In genomic region chr15:12204319-12205159, GRCm38 (mm10) we compare ENCODE assay signal across 7 mouse cellular contexts. TPM values are rescaled to one million over a fixed set of nuclear protein-coding genes. Genes with fewer than 3 reads are reported as not detected.
DNase-seq lines count a peak whose midpoint lies in the region; ATAC-seq and TF ChIP-seq lines count a peak whose summit lies in the region.

Mtmr12 (plus strand) TSS chr15:12205028.

- peak; percentile 87 for TF ChIP-seq POLR2A in small intestine, adult 2 months (IDR thresholded peaks at IDR 0.05; ENCODE audit: low read depth, low read length)

- 0 out of 2 replicates have a peak, but pooled peaks have one; percentile 20 for TF ChIP-seq CTCF in intestine, postnatal 0 days (IDR thresholded peaks at IDR 0.05; ENCODE audit: low read depth)
- no peak for TF ChIP-seq CTCF in small intestine, adult 2 months (IDR thresholded peaks at IDR 0.05; ENCODE audit: extremely low read depth, insufficient read length, insufficient replicate concordance, low read depth, low read length)

- no peaks in the 10 kb centered on the region for H3K9me3 ChIP-seq in embryonic facial prominence, embryonic 10.5 days
- no peaks in the 10 kb centered on the region for H3K9me3 ChIP-seq in intestine, postnatal 0 days (ENCODE audit: control insufficient read depth)
- H3K9me3 ChIP-seq in midbrain, embryonic 12.5 days: no peaks in the 10 kb centered on the region

- peak within 1 kb of the TSS; percentile 92 for H3K4me3 ChIP-seq in embryonic facial prominence, embryonic 10.5 days
- peak within 1 kb of the TSS; percentile 98 for H3K4me3 ChIP-seq in intestine, postnatal 0 days (ENCODE audit: low read depth, low read length)
- peak within 1 kb of the TSS; percentile 93 for H3K4me3 ChIP-seq in midbrain, embryonic 12.5 days
- peak within 1 kb of the TSS; percentile 89 for H3K4me3 ChIP-seq in small intestine, adult 2 months (ENCODE audit: low read depth, low read length)

- no peaks in the 10 kb centered on the region for H3K27me3 ChIP-seq in embryonic facial prominence, embryonic 10.5 days (replicated peaks; ENCODE audit: low read depth, poor library complexity, severe bottlenecking)
- no peaks in the 10 kb centered on the region for H3K27me3 ChIP-seq in intestine, postnatal 0 days (replicated peaks; ENCODE audit: control insufficient read depth, insufficient read depth, low read length)
- H3K27me3 ChIP-seq in midbrain, embryonic 12.5 days: no peaks in the 10 kb centered on the region
- H3K27me3 ChIP-seq in small intestine, adult 2 months (ENCODE audit: control insufficient read depth, insufficient read depth, low read length): no peaks in the 10 kb centered on the region

- H3K27ac ChIP-seq in embryonic facial prominence, embryonic 10.5 days (replicated peaks): peak within 1 kb of the TSS; percentile 93
- peak within 1 kb of the TSS; percentile 96 for H3K27ac ChIP-seq in intestine, postnatal 0 days (ENCODE audit: low read depth, low read length)
- H3K27ac ChIP-seq in midbrain, embryonic 12.5 days (replicated peaks): peak within 1 kb of the TSS; percentile 91
- H3K27ac ChIP-seq in small intestine, adult 2 months (ENCODE audit: insufficient read depth, low read depth, low read length): peak within 1 kb of the TSS; percentile 90

- whole genome bisulfite sequencing in embryonic facial prominence, embryonic 10.5 days: 2% methylated on average over 58 of the region's 58 CpGs
- WGBS in intestine, postnatal 0 days: under 1% methylated on average over 46 of the region's 58 CpGs
- under 1% methylated on average over 57 of the region's 58 CpGs for WGBS in midbrain, embryonic 12.5 days
- WGBS in small intestine, adult 2 months: under 1% methylated on average over 58 of the region's 58 CpGs

- H3K4me1 ChIP-seq in embryonic facial prominence, embryonic 10.5 days: peaks cover 36% of the 10 kb centered on the region
- H3K4me1 ChIP-seq in intestine, postnatal 0 days (replicated peaks; ENCODE audit: control insufficient read depth, insufficient read depth, low read length): peaks cover 7% of the 10 kb centered on the region; the same call in 1 of the 2 replicates
- H3K4me1 ChIP-seq in midbrain, embryonic 12.5 days: peaks cover 38% of the 10 kb centered on the region
- H3K4me1 ChIP-seq in small intestine, adult 2 months (ENCODE audit: control insufficient read depth, insufficient read depth, insufficient read length, low read length): peaks cover 25% of the 10 kb centered on the region; the same call in 1 of the 2 replicates

- intact Hi-C loops in left cerebral cortex, postnatal 4 days (cut with DNase I): no loop called here

- peak within 1 kb of the TSS; percentile 68 for H3K4me2 ChIP-seq in intestine, postnatal 0 days (replicated peaks; ENCODE audit: low read depth)
- H3K4me2 ChIP-seq in midbrain, embryonic 12.5 days (replicated peaks): peak within 1 kb of the TSS; percentile 62

- peak; percentile 98 for ATAC-seq in intestine, postnatal 0 days
- ATAC-seq in midbrain, embryonic 12.5 days (ENCODE audit: low FRiP score, low read depth): peak; percentile 98

- H3K9ac ChIP-seq in intestine, postnatal 0 days (ENCODE audit: low read depth, low read length): peak within 1 kb of the TSS; percentile 95
- peak within 1 kb of the TSS; percentile 98 for H3K9ac ChIP-seq in midbrain, embryonic 12.5 days (replicated peaks)

- no peaks in the 10 kb centered on the region for H3K36me3 ChIP-seq in embryonic facial prominence, embryonic 10.5 days (replicated peaks)
- H3K36me3 ChIP-seq in intestine, postnatal 0 days (ENCODE audit: control insufficient read depth, insufficient read depth): no peaks in the 10 kb centered on the region
- H3K36me3 ChIP-seq in midbrain, embryonic 12.5 days: no peaks in the 10 kb centered on the region
- H3K36me3 ChIP-seq in small intestine, adult 2 months (ENCODE audit: control insufficient read depth, insufficient read depth, low read length): no peaks in the 10 kb centered on the region

- peak; percentile 100 for DNase-seq in adrenal gland, postnatal 10 days
- peak; percentile 100 for DNase-seq in embryonic facial prominence, embryonic 10.5 days (ENCODE audit: low spot score)
- DNase-seq in gonadal fat pad, adult 2 months (ENCODE audit: low read depth): peak; percentile 75
- DNase-seq in left cerebral cortex, postnatal 4 days: peak; percentile 100

RNA-seq across cellular contexts. Expression of gene Mtmr12, which starts in this region (rescaled TPM):
- total RNA-seq in adrenal gland, postnatal 10 days (2021): 10 to 100 TPM; 19.5 TPM
- polyA plus RNA-seq in embryonic facial prominence, embryonic 10.5 days (2016; fragmentation: Nextera tagmentation; extraction: Ambion mirVana): 19.0 TPM in 2 replicates
- 19.6 and 20.5 TPM in 2 replicates for polyA plus RNA-seq in gonadal fat pad, adult 2 months (2012; rRNA removed)
- 6.6 and 7.0 TPM in 2 replicates for polyA plus RNA-seq in intestine, postnatal 0 days (2015; fragmentation: Nextera tagmentation; extraction: Ambion mirVana)
- 10 to 100 TPM; 15.5 to 16.1 TPM for total RNA-seq in left cerebral cortex, postnatal 4 days (2021)
- polyA plus RNA-seq in midbrain, embryonic 12.5 days (2016; fragmentation: Nextera tagmentation; extraction: Ambion mirVana): 17.3 and 18.3 TPM in 2 replicates
- polyA plus RNA-seq in small intestine, adult 2 months (2012; rRNA removed): 11.7 and 24.7 TPM in 2 replicates

Comparison
In these comparisons a context has a peak if more than half of its experiments do, and no peak if none do; other contexts are left out.
1. Peak in every context shown above with its lines: DNase-seq, ATAC-seq, H3K4me3 ChIP-seq and H3K27ac ChIP-seq.